18 mouse cellular contexts compared by ENCODE assay signal in the genomic region with DNA sequence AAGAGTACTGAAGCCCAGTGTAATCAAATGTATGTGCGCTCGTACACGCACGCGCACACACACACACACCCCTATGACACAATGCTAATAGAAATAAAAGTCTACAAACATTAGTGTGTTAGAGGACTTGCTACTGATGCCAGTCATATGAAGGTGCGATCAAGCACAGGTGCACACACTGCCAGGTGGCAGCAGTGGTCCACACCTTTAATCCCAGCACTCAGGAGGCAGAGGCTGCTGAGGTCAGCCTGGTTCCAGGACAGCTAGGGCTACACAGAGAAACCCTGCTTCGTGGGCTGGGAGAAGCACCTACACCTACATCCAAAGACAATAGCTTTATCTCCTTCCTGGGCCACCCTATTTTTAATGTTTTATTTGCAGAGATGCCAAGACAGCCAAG.
A peak's percentile ranks its signal among the peaks of the same experiment; 100 is the strongest.
DNase-seq lines count a peak whose midpoint lies in the region; ATAC-seq and TF ChIP-seq lines count a peak whose summit lies in the region.
"Had no signal": no experiment of that assay in that cellular context is flagged by ENCODE, and none has a peak within 500 bp of the region (broad histone marks: within the 10 kb centered on the region; RNA-seq: fewer than 3 reads in every experiment).

No protein-coding gene starts in this region.

- no peaks in the 10 kb centered on the region for H3K79me2 ChIP-seq in MEL (ENCODE audit: control insufficient read depth, insufficient read depth, low read length, poor library complexity)

- 82% methylated on average over 7 of the region's 7 CpGs for WGBS in intestine, postnatal 0 days
- 89% methylated on average over 7 of the region's 7 CpGs for WGBS in intestine, embryonic 16.5 days
- 82% methylated on average over 7 of the region's 7 CpGs for WGBS in liver, embryonic 16.5 days (ENCODE audit: insufficient replicate concordance)
- WGBS in kidney, embryonic 15.5 days: 95% methylated on average over 7 of the region's 7 CpGs

- H3K9ac ChIP-seq in intestine, postnatal 0 days (ENCODE audit: low read depth, low read length): no peak overlapping the region
- H3K9ac ChIP-seq in intestine, embryonic 16.5 days (ENCODE audit: low read depth, low read length): no peak overlapping the region
- no peak overlapping the region for H3K9ac ChIP-seq in MEL (ENCODE audit: control insufficient read depth, low read depth, low read length, poor library complexity, severe bottlenecking)
- H3K9ac ChIP-seq in liver, embryonic 16.5 days (ENCODE audit: low read depth, low read length): no peak overlapping the region
- H3K9ac ChIP-seq in kidney, embryonic 15.5 days: no peak overlapping the region
- H3K9ac ChIP-seq: hindbrain, embryonic 15.5 days; intestine, embryonic 15.5 days; limb, embryonic 13.5 days had no signal

- H3K4me3 ChIP-seq in intestine, postnatal 0 days (ENCODE audit: low read depth, low read length): no peak overlapping the region
- no peak overlapping the region for H3K4me3 ChIP-seq in intestine, embryonic 16.5 days (ENCODE audit: low read length)
- no peak overlapping the region for H3K4me3 ChIP-seq in MEL (ENCODE audit: control insufficient read depth in 1 of 2, insufficient read depth in 1 of 2, low read depth in 2 of 2, low read length in 2 of 2)
- H3K4me3 ChIP-seq in erythroblast, embryonic 14.5 days (replicated peaks): peak overlapping the region; percentile 6
- H3K4me3 ChIP-seq in liver, embryonic 16.5 days (ENCODE audit: low read depth, low read length): no peak overlapping the region
- H3K4me3 ChIP-seq in kidney, embryonic 15.5 days (replicated peaks): no peak overlapping the region
- H3K4me3 ChIP-seq: hindbrain, embryonic 15.5 days; intestine, embryonic 15.5 days; limb, embryonic 13.5 days had no signal

- peak; percentile 32; the same call in 1 of the 2 replicates for TF ChIP-seq CTCF in intestine, postnatal 0 days (IDR thresholded peaks at IDR 0.05; ENCODE audit: low read depth)
- TF ChIP-seq CTCF in MEL (IDR thresholded peaks at IDR 0.05 in 2 of 3, conservative IDR thresholded peaks at IDR 0.05 in 1 of 3; ENCODE audit: control insufficient read depth in 1 of 3, insufficient read depth in 1 of 3, low read depth in 2 of 3, low read length in 3 of 3, poor library complexity in 1 of 3, severe bottlenecking in 1 of 3): no peak

- H3K4me2 ChIP-seq in intestine, postnatal 0 days (replicated peaks; ENCODE audit: low read depth): no peak overlapping the region
- H3K4me2 ChIP-seq in intestine, embryonic 16.5 days (ENCODE audit: low read depth, low read length): no peak overlapping the region
- peak overlapping the region; percentile 31 for H3K4me2 ChIP-seq in liver, embryonic 16.5 days (ENCODE audit: low read depth, low read length)
- H3K4me2 ChIP-seq in kidney, embryonic 15.5 days: no peak overlapping the region
- H3K4me2 ChIP-seq: heart, embryonic 11.5 days; hindbrain, embryonic 15.5 days; intestine, embryonic 15.5 days; limb, embryonic 13.5 days had no signal

- no peak overlapping the region for H3K27ac ChIP-seq in intestine, postnatal 0 days (ENCODE audit: low read depth, low read length)
- H3K27ac ChIP-seq in intestine, embryonic 16.5 days (ENCODE audit: low read length): no peak overlapping the region
- H3K27ac ChIP-seq in MEL (ENCODE audit: control insufficient read depth, low read depth, low read length): peak overlapping the region; percentile 17; the same call in 1 of the 2 replicates
- H3K27ac ChIP-seq in liver, embryonic 16.5 days (ENCODE audit: low read length): peak overlapping the region; percentile 66
- H3K27ac ChIP-seq in kidney, embryonic 15.5 days: no peak overlapping the region
- H3K27ac ChIP-seq: intestine, embryonic 15.5 days; limb, embryonic 13.5 days had no signal

- ATAC-seq in intestine, postnatal 0 days: no peak
- ATAC-seq in intestine, embryonic 16.5 days: no peak
- 0 out of 2 replicates have a peak, but pooled peaks have one; percentile 12 for ATAC-seq in liver, embryonic 16.5 days (ENCODE audit: low read depth)
- ATAC-seq in kidney, embryonic 15.5 days (replicated peaks; ENCODE audit: low FRiP score): no peak
- ATAC-seq: forebrain, embryonic 14.5 days; midbrain, embryonic 16.5 days had no signal

- H3K9me3 ChIP-seq in intestine, postnatal 0 days (ENCODE audit: control insufficient read depth): no peaks in the 10 kb centered on the region
- no peaks in the 10 kb centered on the region for H3K9me3 ChIP-seq in intestine, embryonic 16.5 days (ENCODE audit: control insufficient read depth, low read length)
- no peaks in the 10 kb centered on the region for H3K9me3 ChIP-seq in MEL (replicated peaks; ENCODE audit: insufficient read depth, low read length)
- no peaks in the 10 kb centered on the region for H3K9me3 ChIP-seq in erythroblast, embryonic 14.5 days (ENCODE audit: control insufficient read depth, low read length)
- H3K9me3 ChIP-seq in liver, embryonic 16.5 days (replicated peaks; ENCODE audit: control insufficient read depth, low read length): no peaks in the 10 kb centered on the region
- H3K9me3 ChIP-seq in kidney, embryonic 15.5 days (replicated peaks): no peaks in the 10 kb centered on the region
- H3K9me3 ChIP-seq: hindbrain, embryonic 15.5 days; intestine, embryonic 15.5 days; limb, embryonic 13.5 days had no signal

- no peaks in the 10 kb centered on the region for H3K27me3 ChIP-seq in intestine, postnatal 0 days (replicated peaks; ENCODE audit: control insufficient read depth, insufficient read depth, low read length)
- H3K27me3 ChIP-seq in intestine, embryonic 16.5 days (replicated peaks; ENCODE audit: control insufficient read depth, insufficient read depth, low read length): no peaks in the 10 kb centered on the region
- no peaks in the 10 kb centered on the region for H3K27me3 ChIP-seq in MEL (ENCODE audit: control insufficient read depth in 1 of 2, insufficient read depth in 2 of 2, low read length in 2 of 2)
- no peaks in the 10 kb centered on the region for H3K27me3 ChIP-seq in erythroblast, embryonic 14.5 days (ENCODE audit: control insufficient read depth)
- no peaks in the 10 kb centered on the region for H3K27me3 ChIP-seq in liver, embryonic 16.5 days (ENCODE audit: control insufficient read depth, insufficient read depth, low read depth, low read length)
- H3K27me3 ChIP-seq in kidney, embryonic 15.5 days: no peaks in the 10 kb centered on the region
- H3K27me3 ChIP-seq: hindbrain, embryonic 15.5 days; intestine, embryonic 15.5 days; limb, embryonic 13.5 days had no signal

- no peak for TF ChIP-seq EP300 in MEL (IDR thresholded peaks at IDR 0.05; ENCODE audit: low read depth in 1 of 2, low read length in 2 of 2)

- no peaks in the 10 kb centered on the region for H3K4me1 ChIP-seq in intestine, postnatal 0 days (replicated peaks; ENCODE audit: control insufficient read depth, insufficient read depth, low read length)
- 0 out of 2 replicates have a peak, but pooled peaks cover 3% of the 10 kb centered on the region for H3K4me1 ChIP-seq in intestine, embryonic 16.5 days (ENCODE audit: control insufficient read depth, insufficient read depth, low read length)
- H3K4me1 ChIP-seq in MEL (ENCODE audit: control insufficient read depth in 1 of 2, insufficient read depth in 2 of 2, low read length in 2 of 2): peaks cover 7 to 11% of the 10 kb centered on the region in 2 experiments
- peaks cover 42% of the 10 kb centered on the region for H3K4me1 ChIP-seq in erythroblast, embryonic 14.5 days (ENCODE audit: control insufficient read depth)
- peaks cover 15% of the 10 kb centered on the region for H3K4me1 ChIP-seq in liver, embryonic 16.5 days (ENCODE audit: control insufficient read depth, low read depth, low read length)
- H3K4me1 ChIP-seq in kidney, embryonic 15.5 days: peaks cover 3% of the 10 kb centered on the region; the same call in 1 of the 2 replicates

- TF ChIP-seq POLR2A in MEL (IDR thresholded peaks at IDR 0.05; ENCODE audit: control insufficient read depth in 1 of 2, insufficient read depth in 1 of 2, low read depth in 1 of 2, low read length in 2 of 2, poor library complexity in 1 of 2): no peak

- H3K36me3 ChIP-seq in intestine, postnatal 0 days (ENCODE audit: control insufficient read depth, insufficient read depth): peaks cover 5% of the 10 kb centered on the region; the same call in 1 of the 2 replicates
- 0 out of 2 replicates have a peak, but pooled peaks cover 2% of the 10 kb centered on the region for H3K36me3 ChIP-seq in intestine, embryonic 16.5 days (ENCODE audit: control insufficient read depth, insufficient read depth, low read length)
- peaks cover 0 to 12% of the 10 kb centered on the region in 2 experiments; a peak in 2 of 4 replicates for H3K36me3 ChIP-seq in MEL (ENCODE audit: control insufficient read depth in 1 of 2, insufficient read depth in 2 of 2, low read length in 2 of 2)
- peaks cover 72% of the 10 kb centered on the region for H3K36me3 ChIP-seq in erythroblast, embryonic 14.5 days (ENCODE audit: control insufficient read depth)
- H3K36me3 ChIP-seq in liver, embryonic 16.5 days (ENCODE audit: control insufficient read depth, insufficient read depth): no peaks in the 10 kb centered on the region; the same call in 1 of the 2 replicates
- 0 out of 2 replicates have a peak, but pooled peaks cover 6% of the 10 kb centered on the region for H3K36me3 ChIP-seq in kidney, embryonic 15.5 days
- H3K36me3 ChIP-seq: hindbrain, embryonic 15.5 days; intestine, embryonic 15.5 days; limb, embryonic 13.5 days had no signal

- no peak for DNase-seq in MEL (ENCODE audit: low read depth, low spot score)
- DNase-seq in testis, postnatal 10 days (ENCODE audit: low spot score): no peak
- DNase-seq: cerebellum, adult 2 months; gastrocnemius, postnatal 14 days; kidney, postnatal 10 days; lung, postnatal 14 days; retina, postnatal 1 day had no signal

- no peak for TF ChIP-seq RAD21 in MEL (IDR thresholded peaks at IDR 0.05; ENCODE audit: low read depth, low read length)

TF ChIP-seq in MEL, 35 proteins besides CTCF, POLR2A, EP300 and RAD21 (continues in another document):
- TF ChIP-seq ZNF384 (IDR thresholded peaks at IDR 0.05; ENCODE audit: low read depth, low read length): no peak
- no peak for TF ChIP-seq CHD1 (IDR thresholded peaks at IDR 0.05; ENCODE audit: low read depth, low read length)
- TF ChIP-seq POLR2AphosphoS2 (IDR thresholded peaks at IDR 0.05; ENCODE audit: low read length): no peak
- no peak for TF ChIP-seq GABPA (IDR thresholded peaks at IDR 0.05; ENCODE audit: low read depth, low read length)
- TF ChIP-seq NELFE (IDR thresholded peaks at IDR 0.05; ENCODE audit: low read depth, low read length): no peak
- TF ChIP-seq USF2 (IDR thresholded peaks at IDR 0.05; ENCODE audit: borderline replicate concordance in 1 of 2, insufficient read depth in 1 of 2, low read depth in 1 of 2, low read length in 2 of 2): no peak
- no peak for TF ChIP-seq CHD2 (IDR thresholded peaks at IDR 0.05; ENCODE audit: low read length)
- no peak for TF ChIP-seq MYB (IDR thresholded peaks at IDR 0.05; ENCODE audit: low read depth, low read length)
- no peak for TF ChIP-seq JUND (IDR thresholded peaks at IDR 0.05; ENCODE audit: low read depth, low read length)
- TF ChIP-seq ETS1 (IDR thresholded peaks at IDR 0.05; ENCODE audit: low read depth, low read length): no peak
- no peak for TF ChIP-seq MAZ (IDR thresholded peaks at IDR 0.05; ENCODE audit: low read depth, low read length)
- no peak for TF ChIP-seq ELF1 (IDR thresholded peaks at IDR 0.05; ENCODE audit: low read depth, low read length)
- no peak for TF ChIP-seq KAT2A (conservative IDR thresholded peaks at IDR 0.05; ENCODE audit: low read depth, low read length)

Comparison
In these comparisons a context has a peak if more than half of its experiments do, and no peak if none do; other contexts are left out.
1. H3K27ac ChIP-seq: peak in MEL (single experiment) and liver, embryonic 16.5 days (single experiment); none in intestine, postnatal 0 days (single experiment), intestine, embryonic 16.5 days (single experiment) and kidney, embryonic 15.5 days (single experiment).